Mouse (Mus musculus): ENCODE results near the gene N4bp2l1. TPM values are rescaled to one million over a fixed set of nuclear protein-coding genes. Genes with fewer than 3 reads are reported as not detected.
A peak's percentile ranks its signal among the peaks of the same experiment; 100 is the strongest.
"Not testable (repeated sequence)": the region's sequence is repeated elsewhere in the genome, so short reads cannot be mapped to it uniquely, and the experiment has no call there.

N4bp2l1 gene
- polyA plus RNA-seq (2012; rRNA removed), result 6.9 and 7.8 TPM in 2 replicates

DNA sequence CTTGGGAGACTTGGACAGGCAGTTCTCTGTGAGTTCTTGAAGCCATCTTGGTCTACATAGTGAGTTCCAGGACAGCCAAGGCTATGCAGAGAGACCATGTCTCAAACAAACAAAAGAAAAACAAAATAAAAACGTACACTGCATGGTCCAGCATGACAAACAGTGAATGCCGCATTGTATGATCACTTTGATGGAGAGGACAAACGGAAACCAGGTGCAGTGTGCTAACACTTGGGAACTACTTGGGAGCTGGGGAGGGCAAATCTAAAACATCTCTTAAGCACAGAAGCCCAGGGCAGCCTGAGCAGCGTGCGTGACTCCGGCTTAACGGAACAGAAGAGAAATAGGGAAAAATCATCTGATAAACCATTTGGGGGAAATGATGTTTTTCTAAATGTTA, at the start of gene N4bp2l1:
TSS of gene N4bp2l1 (minus strand) at position 101 of the 400 bp plus-strand sequence.
- no peaks in the 10 kb centered on the region for H3K27me3 ChIP-seq (replicated peaks; ENCODE audit: control insufficient read depth, insufficient read depth, low read length)
- no peak for DNase-seq
- no peak for TF ChIP-seq CTCF (conservative IDR thresholded peaks at IDR 0.05; ENCODE audit: insufficient read depth, insufficient read length, low read depth, low read length)
- peaks cover 7% of the 10 kb centered on the region for H3K4me1 ChIP-seq (ENCODE audit: control insufficient read depth, insufficient read depth, low read length)
- H3K36me3 ChIP-seq (ENCODE audit: control insufficient read depth, insufficient read depth, low read length), result no peaks in the 10 kb centered on the region
- H3K4me3 ChIP-seq (ENCODE audit: insufficient read depth, low read depth, low read length), result no peak within 1 kb of the TSS
- H3K27ac ChIP-seq (ENCODE audit: insufficient read depth, low read depth, low read length), result no peak within 1 kb of the TSS
- 94% methylated on average over 7 of the region's 7 CpGs for WGBS

DNA sequence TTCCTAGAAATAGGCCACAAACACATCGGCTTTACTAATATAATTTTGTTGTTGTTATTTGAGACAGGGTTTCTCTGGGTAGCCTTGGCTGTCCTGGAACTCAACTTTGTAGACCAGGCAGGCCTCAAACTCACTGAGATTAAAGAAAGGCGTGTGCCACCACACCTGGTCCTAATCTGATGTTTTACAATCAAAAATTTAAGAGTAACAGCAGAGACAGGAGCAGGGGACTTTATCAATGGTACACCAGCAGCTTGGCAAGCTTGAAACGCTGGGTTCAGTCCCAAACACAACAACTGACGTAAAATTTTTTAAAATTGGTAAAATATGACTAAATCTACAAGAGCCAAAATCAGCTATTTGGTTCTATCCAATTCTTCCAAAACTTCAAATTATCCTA, 47.9 kb upstream of the N4bp2l1 start:
- no peak overlapping the region for H3K27ac ChIP-seq (ENCODE audit: insufficient read depth, low read depth, low read length)
- H3K4me3 ChIP-seq (ENCODE audit: insufficient read depth, low read depth, low read length), result no peak overlapping the region
- 90% methylated on average over 4 of the region's 4 CpGs for WGBS
- DNase-seq, result no peak
- H3K4me1 ChIP-seq (ENCODE audit: control insufficient read depth, insufficient read depth, low read length), result no peaks in the 10 kb centered on the region
- TF ChIP-seq CTCF (conservative IDR thresholded peaks at IDR 0.05; ENCODE audit: insufficient read depth, insufficient read length, low read depth, low read length), result no peak
- H3K27me3 ChIP-seq (replicated peaks; ENCODE audit: control insufficient read depth, insufficient read depth, low read length), result no peaks in the 10 kb centered on the region
- H3K36me3 ChIP-seq (ENCODE audit: control insufficient read depth, insufficient read depth, low read length), result peaks cover 8% of the 10 kb centered on the region

DNA sequence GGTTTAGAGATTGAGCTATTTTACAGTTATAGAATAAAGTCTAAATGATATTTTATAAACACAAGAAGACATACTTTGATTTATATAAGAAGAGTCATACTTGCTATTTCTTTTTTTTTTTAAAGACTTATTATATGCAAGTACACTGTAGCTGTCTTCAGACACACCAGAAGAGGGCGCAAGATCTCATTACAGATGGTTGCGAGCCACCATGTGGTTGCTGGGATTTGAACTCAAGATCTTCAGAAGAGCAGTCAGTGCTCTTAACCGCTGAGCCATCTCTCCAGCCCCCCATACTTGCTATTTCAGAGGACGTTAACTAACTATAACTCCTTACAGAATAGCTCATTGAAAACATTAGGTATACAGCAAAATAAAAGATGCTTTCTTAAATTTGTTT, 46.4 kb upstream of the N4bp2l1 start:
- not testable (repeated sequence) for H3K4me3 ChIP-seq (ENCODE audit: insufficient read depth, low read depth, low read length); H3K27ac ChIP-seq (ENCODE audit: insufficient read depth, low read depth, low read length); H3K36me3 ChIP-seq (ENCODE audit: control insufficient read depth, insufficient read depth, low read length); DNase-seq; H3K4me1 ChIP-seq (ENCODE audit: control insufficient read depth, insufficient read depth, low read length); H3K27me3 ChIP-seq (replicated peaks; ENCODE audit: control insufficient read depth, insufficient read depth, low read length)
- 99% methylated on average over 4 of the region's 4 CpGs for WGBS

DNA sequence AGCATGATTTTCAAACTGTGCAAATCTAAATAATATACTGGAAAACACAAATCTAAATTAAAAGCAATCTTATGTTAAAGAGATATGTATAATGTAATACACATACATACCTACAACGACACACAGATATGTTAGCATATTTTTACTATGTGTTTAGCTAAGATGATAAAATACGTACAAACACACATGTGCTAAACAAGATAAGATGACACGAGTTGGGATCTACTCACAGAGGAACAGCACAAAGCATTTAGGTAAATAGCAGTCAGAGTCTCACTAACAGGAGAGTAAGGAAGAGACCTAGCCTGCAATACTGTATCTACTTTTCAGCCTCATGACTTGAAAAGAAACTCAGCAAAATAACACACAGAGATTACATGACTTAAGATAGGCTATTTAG, 44.5 kb upstream of the N4bp2l1 start:
- Histone ChIP-seq H3K27me3 (replicated peaks; ENCODE audit: control insufficient read depth, insufficient read depth, low read length) (no peaks in the 10 kb centered on the region), H3K4me1 (ENCODE audit: control insufficient read depth, insufficient read depth, low read length) (no peaks in the 10 kb centered on the region), H3K27ac (ENCODE audit: insufficient read depth, low read depth, low read length) (no peak overlapping the region), H3K4me3 (ENCODE audit: insufficient read depth, low read depth, low read length) (no peak overlapping the region), H3K36me3 (ENCODE audit: control insufficient read depth, insufficient read depth, low read length) (peaks cover 4% of the 10 kb centered on the region; the same call in 1 of the 2 replicates)
- no peak for DNase-seq
- WGBS, result 93% methylated on average over 3 of the region's 3 CpGs
- TF ChIP-seq CTCF (conservative IDR thresholded peaks at IDR 0.05; ENCODE audit: insufficient read depth, insufficient read length, low read depth, low read length), result no peak

DNA sequence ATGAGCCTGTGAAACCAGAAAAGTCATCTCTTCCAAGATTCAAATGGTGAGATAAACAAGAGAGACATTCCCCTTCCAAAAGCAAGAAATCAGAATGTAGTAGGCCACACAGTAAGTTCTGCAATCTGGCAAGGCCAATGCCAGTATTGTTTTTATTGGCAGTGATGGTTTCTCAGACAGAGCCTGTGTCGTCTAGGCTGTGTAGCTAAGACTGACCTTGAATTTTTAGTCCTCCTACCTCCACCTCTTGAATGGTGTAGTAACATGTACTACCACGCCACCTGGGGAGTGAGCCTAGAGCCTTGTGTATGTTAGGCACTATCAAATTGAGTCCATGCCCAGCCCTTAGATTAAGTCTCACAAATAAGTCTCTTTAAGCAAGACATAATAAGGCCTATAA, 32.7 kb upstream of the N4bp2l1 start:
- no peak overlapping the region for H3K4me3 ChIP-seq (ENCODE audit: insufficient read depth, low read depth, low read length)
- WGBS, result 65% methylated on average over 2 of the region's 2 CpGs
- DNase-seq, result no peak
- H3K27ac ChIP-seq (ENCODE audit: insufficient read depth, low read depth, low read length), result 0 out of 2 replicates have a peak overlapping the region, but pooled peaks have one; percentile 31
- H3K4me1 ChIP-seq (ENCODE audit: control insufficient read depth, insufficient read depth, low read length), result no peaks in the 10 kb centered on the region; the same call in 1 of the 2 replicates
- H3K27me3 ChIP-seq (replicated peaks; ENCODE audit: control insufficient read depth, insufficient read depth, low read length), result no peaks in the 10 kb centered on the region
- no peak for TF ChIP-seq CTCF (conservative IDR thresholded peaks at IDR 0.05; ENCODE audit: insufficient read depth, insufficient read length, low read depth, low read length)
- TF ChIP-seq POLR2A (IDR thresholded peaks at IDR 0.05; ENCODE audit: low read depth, low read length), result no peak
- no peaks in the 10 kb centered on the region for H3K36me3 ChIP-seq (ENCODE audit: control insufficient read depth, insufficient read depth, low read length)

DNA sequence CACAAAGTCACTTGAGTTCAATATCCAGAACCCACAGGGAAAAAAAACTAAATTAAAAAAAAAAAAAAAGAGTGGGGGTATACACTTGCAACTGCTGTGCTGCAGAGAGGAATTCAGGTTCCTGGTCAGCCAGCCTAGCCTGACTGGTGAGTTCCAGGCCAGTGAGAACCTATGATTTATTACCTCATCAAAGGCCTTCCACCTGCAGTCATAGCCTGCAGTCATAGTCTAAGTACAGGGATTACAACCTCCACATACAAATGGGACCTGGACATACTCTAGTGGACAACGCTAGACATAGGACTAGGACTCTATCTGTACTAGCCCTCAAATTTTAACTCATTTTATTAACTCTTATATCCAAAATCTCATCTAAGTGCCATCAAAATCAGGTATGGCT, 32.3 kb upstream of the N4bp2l1 start:
- peak; percentile 10 for DNase-seq
- Histone ChIP-seq H3K4me3 (ENCODE audit: insufficient read depth, low read depth, low read length) (no peak overlapping the region), H3K27me3 (replicated peaks; ENCODE audit: control insufficient read depth, insufficient read depth, low read length) (no peaks in the 10 kb centered on the region), H3K27ac (ENCODE audit: insufficient read depth, low read depth, low read length) (no peak overlapping the region), H3K4me1 (ENCODE audit: control insufficient read depth, insufficient read depth, low read length) (no peaks in the 10 kb centered on the region; the same call in 1 of the 2 replicates), H3K36me3 (ENCODE audit: control insufficient read depth, insufficient read depth, low read length) (no peaks in the 10 kb centered on the region)
- TF ChIP-seq POLR2A (IDR thresholded peaks at IDR 0.05; ENCODE audit: low read depth, low read length) (no peak), CTCF (conservative IDR thresholded peaks at IDR 0.05; ENCODE audit: insufficient read depth, insufficient read length, low read depth, low read length) (no peak)
- WGBS, result 60% methylated on average over 1 of the region's 1 CpGs

DNA sequence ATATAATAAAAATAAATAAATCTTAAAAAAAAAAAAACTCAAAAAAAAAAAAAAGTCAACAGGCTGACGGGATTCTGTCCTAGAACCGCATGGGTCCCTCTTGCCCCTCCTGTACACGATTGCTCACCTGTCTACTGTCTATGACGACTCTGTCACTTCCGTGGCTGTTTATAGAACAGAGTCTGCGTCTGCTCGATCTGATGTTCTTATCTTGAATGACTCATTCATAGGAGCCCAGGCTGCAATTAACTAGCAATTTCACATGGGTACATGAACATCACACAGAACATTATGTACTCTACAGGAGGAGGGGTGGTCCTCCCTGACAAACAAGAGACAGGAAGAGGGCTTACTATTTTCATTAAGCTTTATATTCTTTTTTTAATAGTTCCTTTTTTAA, 28.5 kb upstream of the N4bp2l1 start:
- Histone ChIP-seq H3K27me3 (replicated peaks; ENCODE audit: control insufficient read depth, insufficient read depth, low read length) (no peaks in the 10 kb centered on the region), H3K36me3 (ENCODE audit: control insufficient read depth, insufficient read depth, low read length) (no peaks in the 10 kb centered on the region), H3K4me3 (ENCODE audit: insufficient read depth, low read depth, low read length) (no peak overlapping the region), H3K27ac (ENCODE audit: insufficient read depth, low read depth, low read length) (no peak overlapping the region), H3K4me1 (ENCODE audit: control insufficient read depth, insufficient read depth, low read length) (no peaks in the 10 kb centered on the region; the same call in 1 of the 2 replicates)
- no peak for DNase-seq
- no peak for TF ChIP-seq POLR2A (IDR thresholded peaks at IDR 0.05; ENCODE audit: low read depth, low read length)
- no peak for TF ChIP-seq CTCF (conservative IDR thresholded peaks at IDR 0.05; ENCODE audit: insufficient read depth, insufficient read length, low read depth, low read length)
- 87% methylated on average over 7 of the region's 7 CpGs for WGBS

DNA sequence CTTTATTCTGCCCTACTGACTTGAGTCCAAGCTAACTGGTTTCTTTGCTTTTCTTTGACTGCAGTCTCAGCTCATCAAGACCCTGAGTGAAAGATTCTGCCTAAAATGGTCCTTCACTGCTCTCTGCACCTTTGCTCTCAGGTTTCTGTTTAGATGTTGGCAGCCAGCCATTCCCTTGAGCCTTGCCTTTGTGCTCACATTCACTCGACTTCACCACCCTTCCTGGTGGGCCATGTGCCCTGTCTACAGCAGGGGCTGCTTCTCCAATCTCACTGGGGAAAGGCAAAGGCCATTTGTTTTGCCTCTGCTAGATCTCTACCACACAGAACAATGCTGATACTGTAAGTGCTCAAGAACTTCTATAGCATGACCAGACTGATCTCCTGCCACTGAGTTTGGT, 25.8 kb upstream of the N4bp2l1 start:
- no peak overlapping the region for H3K27ac ChIP-seq (ENCODE audit: insufficient read depth, low read depth, low read length)
- H3K4me1 ChIP-seq (ENCODE audit: control insufficient read depth, insufficient read depth, low read length), result no peaks in the 10 kb centered on the region
- no peaks in the 10 kb centered on the region for H3K27me3 ChIP-seq (replicated peaks; ENCODE audit: control insufficient read depth, insufficient read depth, low read length)
- no peaks in the 10 kb centered on the region for H3K36me3 ChIP-seq (ENCODE audit: control insufficient read depth, insufficient read depth, low read length)
- DNase-seq, result peak; percentile 47
- TF ChIP-seq CTCF (conservative IDR thresholded peaks at IDR 0.05; ENCODE audit: insufficient read depth, insufficient read length, low read depth, low read length), result no peak
- 16% methylated on average over 1 of the region's 1 CpGs for WGBS
- no peak overlapping the region for H3K4me3 ChIP-seq (ENCODE audit: insufficient read depth, low read depth, low read length)

Data from kidney, adult 2 months (tissue).